Mouse (Mus musculus): ENCODE data around the gene Wdr86.

GRCm38 (mm10) chr5:24704615-24705014 is 25.9 kb downstream of the Wdr86 start:
- TF ChIP-seq ZC3H11A (IDR thresholded peaks at IDR 0.05; ENCODE audit: borderline replicate concordance, low read depth, low read length) (no peak), MAFK (IDR thresholded peaks at IDR 0.05; ENCODE audit: insufficient read depth, low read depth, low read length) (no peak), CHD2 (IDR thresholded peaks at IDR 0.05; ENCODE audit: low read depth, low read length) (no peak), HCFC1 (IDR thresholded peaks at IDR 0.05; ENCODE audit: borderline replicate concordance, insufficient read depth, low read length) (no peak)
